Mouse (Mus musculus) embryonic fibroblast, embryonic 13.5 days (primary cell): ENCODE results near the gene Mcoln3.
A peak's percentile ranks its signal among the peaks of the same experiment; 100 is the strongest.

Experiments
- CTCF ChIP-seq: IDR thresholded peaks from 2 replicates; pipeline ENCODE4 v1.5.1; 2011; ENCODE audit warnings: mild to moderate bottlenecking, control low read depth, low read length, moderate library complexity, borderline replicate concordance; ENCODE audit not compliant: insufficient read depth
- POLR2A ChIP-seq: IDR thresholded peaks from 2 replicates; pipeline ENCODE4 v1.6.1; 2011; ENCODE audit warnings: low read depth, mild to moderate bottlenecking, control low read depth, low read length, moderate library complexity

- TF ChIP-seq CTCF = 0 out of 2 replicates have a peak, but pooled peaks have one; percentile 8
- TF ChIP-seq POLR2A = no peak
Observed at GRCm38 (mm10) chr3:146189933-146190332, 72.7 kb downstream of the Mcoln3 start.
